Mouse (Mus musculus) layer of hippocampus, adult 2 months (tissue): ENCODE data around the gene B4galnt4. TPM values are rescaled to one million over a fixed set of nuclear protein-coding genes. Genes with fewer than 3 reads are reported as not detected.

Experiments used
- DNase-seq, 2 experiments: peaks; one replicate each; pipeline ENCODE4 v3.0.0; 2022; ENCODE audit warnings: low spot score in 2 of 2
- H3K27ac ChIP-seq: fragments of 200-600 bp; 2 replicates; pipeline ENCODE4 v1.8.1; 2022
- H3K4me3 ChIP-seq: fragments of 200-600 bp; 2 replicates; pipeline ENCODE4 v1.8.1; 2022; ENCODE audit warnings: mild to moderate bottlenecking
- CTCF ChIP-seq: fragments of 200-600 bp; conservative IDR thresholded peaks from 2 replicates; pipeline ENCODE4 v1.8.1; 2022; ENCODE audit warnings: antibody characterized with exemption, mild to moderate bottlenecking, moderate library complexity
- total RNA-seq, 2 experiments: library from RNA; stranded (reverse); gene quantifications; 2 replicates each; pipeline ENCODE4 v1.2.3; 2021

The B4galnt4 gene
- total RNA-seq, 2 experiments from 2014 or later = 93.4 to 101 TPM

DNA sequence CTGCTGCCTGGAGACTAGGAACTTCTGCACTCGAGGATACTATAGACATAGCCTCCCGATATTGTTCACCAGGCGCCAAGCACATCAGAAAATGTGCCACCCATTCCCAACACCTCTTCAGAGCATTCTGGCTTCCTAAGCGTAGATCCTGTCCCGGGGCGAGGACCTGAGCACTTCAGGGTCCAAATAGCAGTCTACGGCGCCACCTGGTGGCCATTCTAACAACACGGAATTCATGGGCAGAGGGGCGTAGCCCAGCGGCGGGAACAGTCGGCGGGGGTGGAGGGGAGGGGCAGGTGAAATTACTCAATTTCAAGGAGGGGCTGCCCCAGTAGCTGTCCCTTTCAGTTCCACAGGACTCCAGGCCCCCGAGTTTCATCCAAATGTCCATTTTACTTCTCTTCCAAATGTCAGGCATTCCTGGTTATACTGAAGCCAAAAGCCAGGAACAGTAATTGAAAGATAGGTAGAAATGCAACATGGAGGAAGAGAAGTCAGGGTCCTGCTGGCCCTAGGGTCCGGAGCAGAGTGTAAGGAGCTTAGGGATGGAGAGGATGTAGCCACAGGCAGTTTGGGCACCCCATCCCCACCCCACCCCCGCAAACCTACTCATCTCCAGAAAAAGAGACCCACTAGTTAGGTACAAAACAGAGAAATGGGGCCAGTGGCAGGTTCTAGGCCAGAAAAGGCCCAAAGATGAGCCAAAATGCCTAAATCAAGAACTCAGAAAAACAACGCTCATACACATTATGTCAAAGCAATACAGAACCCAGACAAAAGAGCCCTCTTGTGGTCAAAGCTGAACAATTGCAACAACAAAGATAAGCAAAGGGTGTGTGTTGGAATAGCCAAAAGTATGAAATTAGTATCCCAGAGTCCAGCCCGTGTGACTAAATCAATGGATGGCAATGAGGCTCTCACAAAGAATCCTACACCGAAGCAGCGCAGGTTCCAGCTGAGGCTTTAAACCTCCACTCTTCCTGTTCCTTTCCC lies 12.4 kb upstream of the B4galnt4 start:
- peak overlapping the region; percentile 54 for H3K4me3 ChIP-seq
- peak; percentile 80 for TF ChIP-seq CTCF
- H3K27ac ChIP-seq = peak overlapping the region; percentile 95
- peak; percentile 89 to 93 for DNase-seq

DNA sequence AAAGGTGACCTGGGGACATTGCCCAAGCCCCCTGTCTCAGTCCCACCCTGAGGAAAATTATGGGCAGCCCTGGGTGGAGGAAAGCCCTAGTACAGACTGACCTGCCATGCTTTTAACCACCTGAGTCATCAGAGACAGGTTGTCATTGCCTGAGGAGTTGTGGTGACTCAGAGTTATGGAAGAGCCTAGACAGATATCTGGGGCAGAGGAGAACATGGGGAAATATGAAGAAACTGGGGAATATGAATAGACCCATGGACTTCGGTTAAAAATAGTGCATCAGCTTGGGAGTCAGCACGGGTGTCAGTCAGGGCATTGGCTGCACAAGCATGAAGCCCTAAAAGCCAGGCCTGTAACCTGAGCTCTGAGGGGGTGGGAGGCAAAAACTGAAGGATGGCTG lies 11.6 kb upstream of the B4galnt4 start:
- TF ChIP-seq CTCF = no peak
- DNase-seq = no peak
- H3K27ac ChIP-seq = no peak overlapping the region
- no peak overlapping the region for H3K4me3 ChIP-seq

GRCm38 (mm10) chr7:141051060-141051685 lies 9.7 kb upstream of the B4galnt4 start:
- no peak for DNase-seq
- TF ChIP-seq CTCF = no peak
- no peak overlapping the region for H3K4me3 ChIP-seq
- H3K27ac ChIP-seq = no peak overlapping the region

GRCm38 (mm10) chr7:141052016-141052415 lies 8.9 kb upstream of the B4galnt4 start:
- DNase-seq = no peak
- Histone ChIP-seq H3K4me3 (no peak overlapping the region), H3K27ac (no peak overlapping the region)
- no peak for TF ChIP-seq CTCF

GRCm38 (mm10) chr7:141052421-141052820 lies 8.5 kb upstream of the B4galnt4 start:
- TF ChIP-seq CTCF = no peak
- Histone ChIP-seq H3K4me3 (no peak overlapping the region), H3K27ac (no peak overlapping the region)
- DNase-seq = no peak

- DNase-seq = no peak
- peak; percentile 34 for TF ChIP-seq CTCF
- Histone ChIP-seq H3K27ac (no peak overlapping the region), H3K4me3 (no peak overlapping the region)
Measured at GRCm38 (mm10) chr7:141055785-141056184, 5.1 kb upstream of the B4galnt4 start.

DNA sequence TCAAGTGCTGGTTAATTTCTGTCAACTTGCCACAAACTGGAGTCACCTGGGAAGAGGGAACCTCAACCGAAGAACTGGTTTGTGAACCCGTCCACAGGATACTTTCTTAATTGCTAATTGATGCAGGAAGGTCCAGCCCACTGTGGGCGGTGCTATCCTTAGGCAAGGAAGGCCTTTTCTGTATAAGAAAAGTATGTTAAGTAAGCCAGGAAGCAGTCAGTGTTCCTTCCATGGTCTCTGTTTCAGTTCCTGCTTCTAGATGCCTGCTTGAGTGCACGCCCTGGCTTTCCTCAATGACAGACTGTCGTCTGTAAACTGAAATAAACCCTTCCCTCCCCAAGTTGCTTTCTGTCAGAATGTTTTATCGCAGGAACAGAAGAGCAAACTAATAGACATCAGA lies 3.9 kb upstream of the B4galnt4 start:
- no peak for TF ChIP-seq CTCF
- no peak overlapping the region for H3K27ac ChIP-seq
- H3K4me3 ChIP-seq = no peak overlapping the region
- no peak for DNase-seq

GRCm38 (mm10) chr7:141057541-141057940 lies 3.4 kb upstream of the B4galnt4 start:
- TF ChIP-seq CTCF = no peak
- no peak for DNase-seq
- no peak overlapping the region for H3K4me3 ChIP-seq
- no peak overlapping the region for H3K27ac ChIP-seq

- no peak for DNase-seq
- no peak for TF ChIP-seq CTCF
- Histone ChIP-seq H3K4me3 (no peak overlapping the region), H3K27ac (no peak overlapping the region)
Measured at GRCm38 (mm10) chr7:141058601-141059341, 2.1 kb upstream of the B4galnt4 start.

DNA sequence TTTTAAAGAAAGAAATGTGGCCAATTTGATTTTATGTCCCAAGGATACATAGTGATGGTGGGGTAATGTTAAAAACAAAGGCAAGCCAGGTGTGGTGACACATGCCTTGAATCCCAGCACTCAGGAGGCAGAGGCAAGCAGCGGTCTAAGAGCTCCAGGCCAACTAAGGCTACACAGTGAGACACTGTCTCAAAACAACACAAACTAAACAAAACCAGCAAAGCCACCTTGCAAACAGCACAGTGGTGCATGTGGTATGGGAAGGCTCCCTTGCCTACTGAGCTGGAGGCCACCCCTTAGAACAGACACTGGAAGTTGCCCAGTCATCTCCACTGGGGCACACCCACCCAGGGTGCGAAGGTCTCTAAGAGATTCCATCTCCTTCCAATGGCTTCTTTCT lies 975 bp upstream of the B4galnt4 start:
- no peak for TF ChIP-seq CTCF
- H3K27ac ChIP-seq = peak overlapping the region; percentile 94
- peak overlapping the region; percentile 88 for H3K4me3 ChIP-seq
- no peak for DNase-seq

GRCm38 (mm10) chr7:141061269-141061692 lies 377 bp downstream of the B4galnt4 start:
- Histone ChIP-seq H3K4me3 (peak overlapping the region; percentile 88), H3K27ac (peak overlapping the region; percentile 94)
- no peak for DNase-seq
- no peak for TF ChIP-seq CTCF

DNA sequence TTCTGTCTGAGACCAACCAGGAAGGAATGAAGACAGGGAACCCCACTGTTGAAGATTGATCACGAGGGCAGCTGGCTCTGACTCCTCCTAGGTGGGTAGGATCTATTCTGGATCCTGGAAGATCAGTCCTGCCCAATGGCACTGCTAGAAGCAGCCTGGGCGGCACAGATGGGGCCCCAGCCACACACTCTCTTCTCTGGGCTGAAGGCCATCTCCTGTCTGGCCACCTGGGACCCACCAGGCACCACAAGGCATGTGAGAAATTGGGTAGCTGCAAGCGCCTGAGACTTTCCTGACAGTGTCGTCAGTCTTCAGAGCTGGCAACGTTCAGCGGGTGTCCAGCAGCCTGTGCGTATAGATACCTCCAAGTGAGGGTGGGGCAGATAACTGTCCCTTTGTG lies 1.6 kb downstream of the B4galnt4 start:
- Histone ChIP-seq H3K4me3 (peak overlapping the region; percentile 88; the same call in 1 of the 2 replicates), H3K27ac (peak overlapping the region; percentile 94; the same call in 1 of the 2 replicates)
- no peak for DNase-seq
- no peak for TF ChIP-seq CTCF

- peak overlapping the region; percentile 94; the same call in 1 of the 2 replicates for H3K27ac ChIP-seq
- TF ChIP-seq CTCF = no peak
- H3K4me3 ChIP-seq = no peak overlapping the region
- no peak for DNase-seq
Measured at GRCm38 (mm10) chr7:141063353-141063752, 2.4 kb downstream of the B4galnt4 start.
